Mouse (Mus musculus): Measurements from ENCODE around the gene Pwwp2b. TPM values are rescaled to one million over a fixed set of nuclear protein-coding genes. Genes with fewer than 3 reads are reported as not detected.

The Pwwp2b gene
- polyA plus RNA-seq, 1 experiment = 317 TPM

- Histone ChIP-seq H3K4me1 (ENCODE audit: control insufficient read depth, insufficient read depth, low read length) (no peaks in the 10 kb centered on the region; the same call in none of the 2 replicates), H3K36me3 (ENCODE audit: control insufficient read depth, insufficient read depth, low read length) (no peaks in the 10 kb centered on the region), H3K4me3 (ENCODE audit: control insufficient read depth, low read depth, low read length) (no peak overlapping the region), H3K27me3 (ENCODE audit: control insufficient read depth, insufficient read depth, low read length) (no peaks in the 10 kb centered on the region), H3K27ac (ENCODE audit: control insufficient read depth, insufficient read depth, low read depth, low read length) (no peak overlapping the region)
- TF ChIP-seq POLR2A (IDR thresholded peaks at IDR 0.05; ENCODE audit: control insufficient read depth, low read depth, low read length) = no peak
- peak; percentile 79; the same call in 1 of the 2 replicates for TF ChIP-seq CTCF (IDR thresholded peaks at IDR 0.05; ENCODE audit: control insufficient read depth, insufficient read depth, insufficient replicate concordance, low read depth, low read length)
Observed at GRCm38 (mm10) chr7:139233714-139234113, 14.6 kb upstream of the Pwwp2b start.

GRCm38 (mm10) chr7:139234426-139235188 lies 13.7 kb upstream of the Pwwp2b start:
- no peak overlapping the region for H3K27ac ChIP-seq (ENCODE audit: control insufficient read depth, insufficient read depth, low read depth, low read length)
- no peaks in the 10 kb centered on the region for H3K27me3 ChIP-seq (ENCODE audit: control insufficient read depth, insufficient read depth, low read length)
- H3K36me3 ChIP-seq (ENCODE audit: control insufficient read depth, insufficient read depth, low read length) = no peaks in the 10 kb centered on the region
- no peaks in the 10 kb centered on the region; the same call in none of the 2 replicates for H3K4me1 ChIP-seq (ENCODE audit: control insufficient read depth, insufficient read depth, low read length)
- TF ChIP-seq CTCF (IDR thresholded peaks at IDR 0.05; ENCODE audit: control insufficient read depth, insufficient read depth, insufficient replicate concordance, low read depth, low read length) = no peak; the same call in 1 of the 2 replicates
- TF ChIP-seq POLR2A (IDR thresholded peaks at IDR 0.05; ENCODE audit: control insufficient read depth, low read depth, low read length) = no peak; the same call in 1 of the 2 replicates
- H3K4me3 ChIP-seq (ENCODE audit: control insufficient read depth, low read depth, low read length) = no peak overlapping the region

GRCm38 (mm10) chr7:139235651-139236358 lies 12.5 kb upstream of the Pwwp2b start:
- Histone ChIP-seq H3K4me1 (ENCODE audit: control insufficient read depth, insufficient read depth, low read length) (no peaks in the 10 kb centered on the region; the same call in 1 of the 2 replicates), H3K27me3 (ENCODE audit: control insufficient read depth, insufficient read depth, low read length) (no peaks in the 10 kb centered on the region), H3K36me3 (ENCODE audit: control insufficient read depth, insufficient read depth, low read length) (no peaks in the 10 kb centered on the region), H3K4me3 (ENCODE audit: control insufficient read depth, low read depth, low read length) (no peak overlapping the region), H3K27ac (ENCODE audit: control insufficient read depth, insufficient read depth, low read depth, low read length) (no peak overlapping the region)
- no peak for TF ChIP-seq POLR2A (IDR thresholded peaks at IDR 0.05; ENCODE audit: control insufficient read depth, low read depth, low read length)
- no peak for TF ChIP-seq CTCF (IDR thresholded peaks at IDR 0.05; ENCODE audit: control insufficient read depth, insufficient read depth, insufficient replicate concordance, low read depth, low read length)

GRCm38 (mm10) chr7:139239432-139239831 lies 8.8 kb upstream of the Pwwp2b start:
- Histone ChIP-seq H3K4me3 (ENCODE audit: control insufficient read depth, low read depth, low read length) (no peak overlapping the region), H3K27me3 (ENCODE audit: control insufficient read depth, insufficient read depth, low read length) (no peaks in the 10 kb centered on the region), H3K36me3 (ENCODE audit: control insufficient read depth, insufficient read depth, low read length) (no peaks in the 10 kb centered on the region), H3K27ac (ENCODE audit: control insufficient read depth, insufficient read depth, low read depth, low read length) (no peak overlapping the region), H3K4me1 (ENCODE audit: control insufficient read depth, insufficient read depth, low read length) (no peaks in the 10 kb centered on the region; the same call in 1 of the 2 replicates)
- TF ChIP-seq CTCF (IDR thresholded peaks at IDR 0.05; ENCODE audit: control insufficient read depth, insufficient read depth, insufficient replicate concordance, low read depth, low read length) = no peak
- TF ChIP-seq POLR2A (IDR thresholded peaks at IDR 0.05; ENCODE audit: control insufficient read depth, low read depth, low read length) = no peak

- Histone ChIP-seq H3K4me1 (ENCODE audit: control insufficient read depth, insufficient read depth, low read length) (peaks cover 13% of the 10 kb centered on the region), H3K4me3 (ENCODE audit: control insufficient read depth, low read depth, low read length) (peak overlapping the region; percentile 90), H3K27ac (ENCODE audit: control insufficient read depth, insufficient read depth, low read depth, low read length) (no peak overlapping the region), H3K36me3 (ENCODE audit: control insufficient read depth, insufficient read depth, low read length) (no peaks in the 10 kb centered on the region), H3K27me3 (ENCODE audit: control insufficient read depth, insufficient read depth, low read length) (no peaks in the 10 kb centered on the region)
- TF ChIP-seq CTCF (IDR thresholded peaks at IDR 0.05; ENCODE audit: control insufficient read depth, insufficient read depth, insufficient replicate concordance, low read depth, low read length) (no peak), POLR2A (IDR thresholded peaks at IDR 0.05; ENCODE audit: control insufficient read depth, low read depth, low read length) (no peak)
Observed at GRCm38 (mm10) chr7:139246086-139246485, 2.2 kb upstream of the Pwwp2b start.

GRCm38 (mm10) chr7:139246931-139247880 lies 1.1 kb upstream of the Pwwp2b start:
- Histone ChIP-seq H3K4me3 (ENCODE audit: control insufficient read depth, low read depth, low read length) (peak overlapping the region; percentile 90), H3K4me1 (ENCODE audit: control insufficient read depth, insufficient read depth, low read length) (peaks cover 17% of the 10 kb centered on the region), H3K27ac (ENCODE audit: control insufficient read depth, insufficient read depth, low read depth, low read length) (peak overlapping the region; percentile 91), H3K36me3 (ENCODE audit: control insufficient read depth, insufficient read depth, low read length) (no peaks in the 10 kb centered on the region), H3K27me3 (ENCODE audit: control insufficient read depth, insufficient read depth, low read length) (no peaks in the 10 kb centered on the region)
- no peak; the same call in 1 of the 2 replicates for TF ChIP-seq POLR2A (IDR thresholded peaks at IDR 0.05; ENCODE audit: control insufficient read depth, low read depth, low read length)
- TF ChIP-seq CTCF (IDR thresholded peaks at IDR 0.05; ENCODE audit: control insufficient read depth, insufficient read depth, insufficient replicate concordance, low read depth, low read length) = no peak
